Mouse (Mus musculus): ENCODE measurements around the gene Kif1a.
"Not testable (repeated sequence)": the region's sequence is repeated elsewhere in the genome, so short reads cannot be mapped to it uniquely, and the experiment has no call there.

Kif1a gene

DNA sequence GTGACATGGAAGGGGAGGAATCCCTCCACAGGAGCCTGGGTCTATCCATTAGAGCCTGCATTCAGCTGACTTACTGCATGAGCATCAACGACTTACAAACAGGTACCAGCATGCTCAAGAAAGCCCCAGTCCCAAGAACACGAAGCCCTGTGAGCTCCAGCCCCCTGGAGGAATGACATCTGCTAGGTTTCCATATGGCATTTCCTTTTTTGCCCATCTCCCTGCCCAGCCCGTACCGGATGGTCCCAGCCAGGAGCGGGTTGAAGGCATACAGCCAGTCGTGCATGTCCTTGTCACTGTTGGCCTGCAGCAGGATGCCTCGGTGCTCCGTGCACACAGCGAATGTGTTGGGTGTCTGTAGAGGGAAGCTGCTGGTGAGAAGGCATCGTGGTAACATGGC lies 83.0 kb downstream of the Kif1a start:
- no peak for DNase-seq (ENCODE audit: low spot score)

DNA sequence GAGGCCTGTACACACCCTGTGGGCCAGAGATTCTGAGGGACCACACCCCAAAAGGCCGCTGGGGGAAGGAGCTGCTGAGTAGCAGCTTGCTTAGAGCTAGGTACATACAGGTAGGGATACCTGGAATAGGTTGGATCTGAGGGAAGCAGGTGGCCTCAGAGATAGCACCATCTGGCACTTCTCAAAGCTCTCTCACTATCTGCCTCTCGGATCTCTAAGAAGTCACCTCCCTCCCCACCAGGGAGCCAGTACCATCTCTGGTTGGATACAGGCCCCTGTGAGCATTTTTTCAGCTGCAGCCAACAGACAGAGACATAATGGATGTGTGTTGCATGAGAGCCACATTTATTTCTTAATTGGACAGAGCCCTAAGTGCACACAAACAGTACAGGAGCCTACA lies 86.6 kb downstream of the Kif1a start:
- DNase-seq (ENCODE audit: low spot score): no peak

DNA sequence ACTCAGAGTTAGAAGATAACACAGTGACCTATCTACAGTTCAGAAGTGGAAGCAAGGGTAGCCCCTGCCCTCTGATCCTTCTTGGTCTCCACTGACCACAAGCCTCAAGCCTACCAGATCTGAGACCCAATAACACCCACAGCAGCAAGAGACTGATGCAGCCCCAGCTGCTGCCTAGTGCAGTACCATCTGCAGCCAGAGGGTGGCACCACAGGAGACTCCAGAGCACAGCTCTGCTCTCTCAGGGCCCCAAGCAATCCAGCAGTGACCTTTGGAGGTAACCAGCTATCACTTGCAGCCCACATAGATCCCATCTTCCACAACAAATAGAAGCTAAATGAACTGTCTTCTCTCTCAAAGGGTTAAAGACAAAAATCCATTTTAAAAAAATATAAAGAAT lies 87.3 kb downstream of the Kif1a start:
- DNase-seq (ENCODE audit: low spot score): peak; percentile 78

DNA sequence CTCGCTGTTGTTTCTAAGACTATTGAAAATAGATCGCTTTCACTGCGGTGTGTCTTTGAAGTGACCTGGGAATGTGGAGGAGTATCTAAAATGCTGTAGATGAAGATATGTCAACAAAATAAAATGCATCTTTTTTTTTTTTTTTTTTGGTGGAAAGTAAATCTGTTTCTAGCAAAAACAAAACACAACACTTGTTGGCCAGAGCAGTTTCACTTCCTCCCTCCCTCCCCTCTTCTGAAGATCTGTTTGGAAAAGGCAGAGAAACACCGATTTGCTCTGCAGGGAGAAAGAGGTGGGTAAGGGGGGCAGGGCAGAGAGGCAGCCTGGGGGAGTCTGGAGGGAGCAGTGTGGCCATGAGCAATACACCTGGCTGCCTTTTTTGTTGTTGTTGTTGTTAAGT lies 88.4 kb downstream of the Kif1a start:
- DNase-seq (ENCODE audit: low spot score): no peak

DNA sequence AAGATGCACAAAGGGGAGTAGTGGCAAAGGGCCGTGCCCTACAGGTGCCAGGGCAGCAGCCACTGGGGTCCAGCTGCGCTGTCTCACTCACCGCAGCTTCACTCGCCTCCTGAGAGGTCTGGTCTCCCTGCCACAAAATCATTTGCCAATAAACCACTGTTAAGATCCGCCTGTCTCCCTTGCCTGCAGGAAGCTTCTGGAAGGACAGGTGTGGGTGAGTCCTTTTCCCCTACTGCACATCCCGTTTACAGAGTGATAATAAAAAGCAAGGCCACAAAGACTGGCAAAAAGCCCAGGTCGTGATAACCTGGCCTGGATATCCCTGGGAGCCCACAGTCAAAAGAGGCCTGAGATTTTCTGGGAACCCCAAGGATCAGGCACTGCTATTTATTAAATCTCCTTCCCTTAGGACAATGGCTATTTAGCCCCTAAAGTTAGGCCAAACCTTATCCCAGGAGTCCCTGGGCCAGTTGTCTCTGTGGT lies 89.6 kb downstream of the Kif1a start:
- no peak for DNase-seq (ENCODE audit: low spot score)

DNA sequence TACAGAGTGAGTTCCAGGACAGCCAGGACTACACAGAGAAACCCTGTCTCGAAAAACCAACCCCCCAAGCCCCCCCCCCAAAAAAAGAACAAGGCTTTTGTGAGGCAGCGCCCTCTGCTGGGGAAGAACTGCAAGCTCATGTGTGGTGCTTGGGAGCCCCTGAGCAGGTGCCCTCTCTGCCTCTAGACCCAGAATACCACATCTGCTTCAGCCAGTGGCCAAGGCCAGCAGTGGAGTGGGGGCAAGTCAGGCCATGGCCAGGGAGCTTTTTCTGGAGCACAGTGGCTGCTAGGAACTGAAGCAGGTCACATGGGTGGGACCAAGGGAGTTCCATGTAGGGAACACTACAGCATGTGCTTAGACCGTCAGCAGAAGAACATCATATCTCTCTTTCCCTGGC lies 91.0 kb downstream of the Kif1a start:
- no peak for DNase-seq (ENCODE audit: low spot score)

DNA sequence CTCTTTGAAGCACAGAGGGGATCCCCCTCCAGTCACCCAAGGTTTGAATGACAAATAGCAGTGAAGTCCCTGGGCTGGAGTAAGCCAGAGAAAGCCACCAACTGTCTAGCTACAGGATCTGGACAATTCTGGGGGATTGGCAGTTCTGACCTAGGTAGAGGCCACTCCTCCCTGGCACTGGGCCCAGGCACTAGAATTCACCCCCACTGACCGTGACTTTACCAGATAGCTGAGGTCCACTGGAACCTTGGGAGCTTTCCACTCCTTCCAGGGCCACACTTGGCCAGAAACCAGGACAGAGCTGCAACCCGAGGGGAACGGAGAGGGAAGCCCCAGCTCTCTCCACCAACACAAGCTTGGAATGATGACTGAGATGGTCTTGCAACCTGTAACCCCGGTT lies 92.6 kb downstream of the Kif1a start:
- no peak for DNase-seq (ENCODE audit: low spot score)

DNA sequence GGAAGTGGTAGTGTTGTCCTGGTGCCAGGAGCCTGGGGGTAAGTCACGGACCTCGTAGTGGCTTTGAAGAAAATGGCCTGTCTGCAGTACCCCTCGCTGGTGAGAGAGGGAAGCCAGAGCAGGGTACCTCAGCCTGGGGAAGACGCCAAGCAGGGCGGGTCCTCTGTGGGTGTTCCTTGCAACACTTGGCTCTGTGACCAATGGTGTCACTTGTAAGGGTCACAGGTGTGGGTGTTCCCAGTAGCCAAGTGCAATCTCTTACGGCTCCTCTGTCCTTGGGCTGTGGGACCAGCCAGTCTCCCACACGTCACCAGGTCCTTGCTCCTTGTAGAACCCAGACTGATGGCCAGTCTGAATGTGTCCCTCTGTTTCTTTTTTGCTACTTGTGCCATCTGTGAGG lies 95.7 kb downstream of the Kif1a start, which contains the start of gene Aqp12:
Gene Aqp12 (plus strand): TSS at position 274 of the 400 bp plus-strand sequence.
- DNase-seq (ENCODE audit: low spot score): no peak

DNA sequence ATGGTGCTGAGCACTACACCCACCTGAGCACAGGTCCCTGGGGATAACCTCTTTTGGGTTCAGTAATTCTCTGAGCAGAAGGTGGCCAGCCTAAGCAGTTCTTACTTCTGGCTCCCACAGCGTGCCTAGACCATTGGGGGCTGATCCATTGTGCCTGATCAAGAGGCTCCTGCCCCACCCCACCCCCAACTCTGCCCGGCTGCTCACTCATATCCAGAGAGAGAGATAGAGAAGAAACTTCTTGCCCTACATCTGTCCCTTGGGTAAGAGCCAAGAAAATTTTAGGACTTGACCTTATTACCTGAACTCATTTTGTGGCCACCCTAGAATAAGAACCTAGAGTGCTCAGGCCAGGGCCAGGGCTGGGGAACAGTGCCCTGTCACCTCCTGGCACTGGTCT lies 108.9 kb downstream of the Kif1a start:
- DNase-seq (ENCODE audit: low spot score): no peak

DNA sequence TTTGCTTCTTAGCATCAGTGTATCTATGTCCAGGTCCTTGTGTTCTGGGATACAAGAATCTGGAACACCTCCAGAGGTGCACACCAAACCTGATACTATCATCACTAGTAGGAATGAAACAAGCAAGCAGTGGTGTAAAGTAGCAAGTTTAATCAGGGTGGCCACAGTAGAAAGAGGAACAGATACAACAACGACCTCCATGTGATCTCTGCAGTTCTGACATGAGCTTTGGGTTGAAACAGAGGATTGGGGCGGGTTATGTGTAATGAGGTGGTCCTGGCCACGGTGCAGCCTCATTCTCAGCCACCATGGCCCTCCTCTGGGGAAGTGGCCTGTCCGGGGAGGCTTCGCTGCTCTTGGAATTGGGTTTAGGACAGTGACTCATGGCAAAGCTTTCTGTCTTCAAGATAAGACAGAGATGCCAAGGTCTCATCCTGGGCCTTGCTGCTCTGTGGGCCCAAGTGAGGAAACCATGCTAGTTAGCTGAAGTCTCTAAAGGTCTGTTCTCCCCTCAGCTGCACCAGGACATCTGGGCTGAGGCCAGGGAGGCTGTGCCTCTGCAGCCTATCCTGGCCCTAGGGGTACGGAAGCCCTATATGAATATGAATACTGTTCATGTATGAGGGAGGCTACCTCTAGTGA lies 109.4 kb downstream of the Kif1a start:
- no peak for DNase-seq (ENCODE audit: low spot score)

DNA sequence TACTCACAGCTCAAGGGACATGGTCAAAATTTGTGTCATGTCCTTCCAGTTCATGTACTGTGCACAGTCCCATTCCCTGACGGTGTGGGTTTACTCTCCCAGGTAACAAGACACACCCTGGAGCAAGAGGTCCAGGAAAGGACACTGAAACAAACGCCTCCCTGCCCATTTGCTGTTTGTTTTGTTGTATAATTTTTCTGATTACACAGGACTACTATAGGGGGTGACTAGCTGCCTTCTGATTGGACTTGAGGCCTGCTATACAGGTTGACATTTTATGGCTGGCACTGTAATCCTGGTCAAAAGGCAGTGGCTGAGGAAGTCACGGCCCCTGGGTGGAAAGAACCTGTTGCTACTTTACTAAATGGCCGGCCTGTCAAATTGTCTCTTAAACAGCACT lies 111.9 kb downstream of the Kif1a start:
- no peak for DNase-seq (ENCODE audit: low spot score)

DNA sequence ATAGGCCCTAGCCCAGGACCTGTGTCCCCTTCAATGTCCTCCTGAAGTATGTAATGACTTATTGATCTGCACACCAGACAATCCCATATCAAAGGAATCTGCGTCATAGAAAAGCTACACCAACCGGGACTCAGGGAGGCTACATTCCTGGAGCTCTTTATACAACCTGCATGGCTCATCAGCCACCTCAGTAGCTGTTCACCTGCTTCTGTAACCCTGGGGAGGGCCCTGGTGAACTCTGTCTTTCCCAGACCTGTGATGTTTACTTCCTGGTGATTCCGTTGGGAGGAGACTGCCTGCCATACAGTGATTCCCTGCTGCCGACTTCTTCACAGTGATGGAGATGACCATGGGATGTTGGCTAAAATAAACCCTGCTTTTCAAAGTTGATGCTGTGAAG lies 112.9 kb downstream of the Kif1a start:
- DNase-seq (ENCODE audit: low spot score): no peak

DNA sequence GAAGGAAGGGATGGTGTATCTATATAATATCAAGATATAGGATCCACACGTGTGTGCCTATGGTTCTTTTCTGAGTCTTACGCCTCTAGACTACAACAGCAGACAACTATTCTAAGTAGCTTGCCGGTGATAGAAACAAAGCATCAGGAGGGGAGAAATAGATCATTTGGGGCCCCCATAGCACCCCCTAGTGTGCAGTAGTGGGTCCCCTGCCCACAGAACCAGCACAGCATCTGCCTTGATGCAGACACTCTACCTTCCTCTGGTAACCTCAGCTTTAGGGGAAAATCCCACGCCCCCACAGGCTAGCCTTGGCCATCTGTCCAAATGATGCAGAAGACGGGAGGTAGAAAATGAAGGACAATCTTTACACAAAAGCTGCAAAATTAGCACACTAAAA lies 116.8 kb downstream of the Kif1a start:
- DNase-seq (ENCODE audit: low spot score): no peak

DNA sequence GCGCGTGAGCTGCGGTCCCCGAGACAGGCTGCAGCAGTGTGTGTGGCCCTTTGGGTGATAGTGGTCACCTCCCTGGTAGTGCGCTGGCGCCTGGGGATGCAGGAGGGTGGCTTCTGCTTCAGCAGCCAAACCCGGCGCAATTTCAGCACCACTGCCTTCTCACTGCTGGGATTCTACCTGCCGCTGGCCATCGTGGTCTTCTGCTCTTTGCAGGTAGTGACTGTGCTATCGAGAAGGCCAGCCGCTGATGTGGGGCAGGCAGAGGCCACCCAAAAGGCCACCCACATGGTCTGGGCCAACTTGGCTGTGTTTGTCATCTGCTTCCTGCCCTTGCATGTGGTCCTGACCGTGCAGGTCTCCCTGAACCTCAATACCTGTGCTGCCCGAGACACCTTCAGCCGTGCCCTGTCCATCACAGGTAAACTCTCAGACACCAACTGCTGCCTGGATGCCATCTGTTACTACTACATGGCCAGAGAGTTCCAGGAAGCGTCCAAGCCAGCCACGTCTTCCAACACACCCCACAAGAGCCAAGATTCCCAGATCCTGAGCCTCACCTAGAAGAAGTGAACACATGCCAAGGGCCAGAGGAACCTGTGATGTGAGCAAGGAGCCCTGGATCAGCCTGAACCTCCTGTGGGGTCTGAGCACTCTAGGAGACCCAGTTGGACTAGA lies 118.7 kb downstream of the Kif1a start:
- DNase-seq (ENCODE audit: low spot score): no peak

DNA sequence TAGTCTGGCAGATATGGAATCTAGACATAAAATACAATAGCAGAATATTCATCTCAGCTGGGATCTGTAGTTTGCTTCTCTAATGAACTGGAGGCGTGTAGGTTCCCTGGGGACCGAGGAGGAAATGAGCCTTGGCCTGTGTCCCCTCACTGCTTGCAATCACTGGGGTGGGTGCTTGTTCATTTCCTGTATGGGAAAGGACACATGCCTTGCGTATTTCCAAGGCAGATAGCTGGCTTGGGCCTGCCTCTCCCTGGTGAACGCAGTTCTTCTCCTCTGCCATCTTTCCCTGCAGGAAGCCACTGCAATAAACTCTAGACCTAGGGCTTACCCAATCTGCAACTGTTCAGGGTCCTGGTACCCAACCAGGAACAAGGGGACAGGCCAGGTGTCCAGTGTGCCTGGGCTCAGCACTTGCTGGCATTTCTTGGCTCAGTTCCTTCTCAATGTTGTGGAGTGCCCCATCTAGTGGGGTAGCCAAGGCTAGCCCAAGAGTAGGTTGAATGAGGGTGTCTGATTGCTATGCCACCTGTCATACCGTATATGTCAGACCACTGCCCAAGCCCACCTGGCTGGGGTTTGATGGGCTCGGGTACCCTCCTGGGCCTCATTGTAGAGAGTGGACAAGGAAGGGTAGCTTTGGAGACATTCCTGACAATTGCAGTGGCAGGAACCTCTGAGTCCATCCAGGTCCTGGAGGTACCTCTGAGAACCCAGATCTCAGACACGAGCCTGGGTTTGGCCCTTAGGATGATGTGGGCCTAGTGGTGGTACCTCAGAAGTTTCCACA lies 120.5 kb downstream of the Kif1a start:
- DNase-seq (ENCODE audit: low spot score): no peak

DNA sequence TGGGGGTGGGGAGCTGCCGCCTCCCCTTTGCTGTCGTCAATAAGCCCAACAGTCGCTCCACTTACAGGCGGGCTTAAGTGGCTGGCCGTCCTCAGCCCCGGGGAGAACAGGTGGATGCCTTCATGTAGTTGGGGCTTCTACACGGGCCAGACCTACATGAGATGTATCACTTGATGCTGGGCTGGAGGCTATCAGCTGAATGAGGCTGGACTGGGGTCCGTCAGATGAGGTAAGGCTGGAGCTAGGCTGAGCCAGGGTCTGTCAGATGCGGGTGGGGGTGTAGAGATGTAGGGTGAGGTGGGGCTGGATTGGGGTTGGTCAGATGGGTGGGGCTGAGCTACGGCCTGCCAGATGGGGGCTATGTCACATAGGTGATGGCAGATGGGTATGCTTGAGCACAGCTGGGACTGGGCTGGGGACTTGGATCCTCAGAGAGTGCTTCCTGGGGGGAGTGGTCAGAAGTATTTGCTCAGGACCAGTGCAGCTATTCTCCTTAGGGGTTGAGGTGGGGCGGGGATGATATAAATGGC lies 122.6 kb downstream of the Kif1a start:
- DNase-seq (ENCODE audit: low spot score): no peak

DNA sequence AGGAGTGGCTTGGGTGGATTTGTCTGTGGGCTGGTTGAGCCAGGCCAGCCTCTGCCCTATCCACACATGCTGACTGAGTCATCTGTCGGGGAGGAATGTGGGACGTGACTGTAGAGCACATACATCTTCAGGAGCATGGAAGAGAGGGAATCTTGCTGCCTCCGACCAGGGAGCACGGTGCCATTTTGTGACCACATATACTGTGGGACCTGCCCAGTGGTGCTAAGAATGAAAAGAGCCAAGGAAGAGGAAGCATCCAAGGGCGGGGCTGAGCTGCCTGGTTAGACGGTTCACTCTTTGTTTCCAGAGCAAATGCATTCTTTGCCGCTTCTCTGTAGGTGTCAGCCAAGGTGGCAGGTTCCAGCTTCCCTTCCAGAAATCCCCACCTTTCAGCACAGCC lies 123.1 kb downstream of the Kif1a start:
- no peak for DNase-seq (ENCODE audit: low spot score)

DNA sequence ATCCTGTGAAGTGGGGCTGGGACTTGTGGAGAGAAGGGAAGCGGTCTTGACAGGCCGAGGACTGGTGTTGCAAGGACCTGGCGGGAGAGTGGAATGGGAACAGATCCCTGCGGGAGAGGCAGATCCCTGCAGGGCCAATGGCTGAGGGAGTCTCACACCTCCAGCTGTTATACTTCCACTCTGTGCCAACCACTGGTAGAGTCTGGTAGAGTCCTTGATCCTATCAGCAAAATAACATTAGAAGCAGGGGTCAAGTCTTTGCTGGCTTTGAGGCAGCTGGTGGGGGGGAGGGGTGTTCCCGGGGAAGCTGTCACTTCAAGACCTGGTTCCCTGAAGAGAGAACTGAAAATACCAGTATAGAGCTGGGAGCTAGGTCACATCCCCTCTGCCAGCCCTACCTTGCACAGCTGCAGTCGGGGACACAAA lies 125.6 kb downstream of the Kif1a start:
- DNase-seq (ENCODE audit: low spot score): no peak

DNA sequence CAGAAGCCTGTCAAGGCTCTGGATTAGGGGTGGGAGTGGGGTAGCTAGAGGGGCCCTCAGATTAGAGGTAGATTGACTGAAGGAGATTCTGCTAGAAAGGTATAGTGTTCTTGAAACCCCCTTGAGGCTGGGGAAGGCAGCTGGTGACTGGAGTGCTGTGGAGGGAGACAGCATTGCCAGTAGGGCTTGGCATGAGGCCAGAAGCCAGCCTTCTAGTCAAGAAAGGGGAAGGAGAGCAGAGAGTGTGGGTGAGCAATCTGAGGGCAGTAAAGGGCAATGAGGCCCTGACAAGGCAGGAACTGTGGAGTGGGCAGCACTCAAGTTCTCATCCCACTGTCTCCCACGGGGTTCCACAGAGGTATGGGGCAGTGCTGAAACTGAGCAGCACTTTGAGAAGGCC lies 128.9 kb downstream of the Kif1a start:
- DNase-seq (ENCODE audit: low spot score): peak; percentile 31

DNA sequence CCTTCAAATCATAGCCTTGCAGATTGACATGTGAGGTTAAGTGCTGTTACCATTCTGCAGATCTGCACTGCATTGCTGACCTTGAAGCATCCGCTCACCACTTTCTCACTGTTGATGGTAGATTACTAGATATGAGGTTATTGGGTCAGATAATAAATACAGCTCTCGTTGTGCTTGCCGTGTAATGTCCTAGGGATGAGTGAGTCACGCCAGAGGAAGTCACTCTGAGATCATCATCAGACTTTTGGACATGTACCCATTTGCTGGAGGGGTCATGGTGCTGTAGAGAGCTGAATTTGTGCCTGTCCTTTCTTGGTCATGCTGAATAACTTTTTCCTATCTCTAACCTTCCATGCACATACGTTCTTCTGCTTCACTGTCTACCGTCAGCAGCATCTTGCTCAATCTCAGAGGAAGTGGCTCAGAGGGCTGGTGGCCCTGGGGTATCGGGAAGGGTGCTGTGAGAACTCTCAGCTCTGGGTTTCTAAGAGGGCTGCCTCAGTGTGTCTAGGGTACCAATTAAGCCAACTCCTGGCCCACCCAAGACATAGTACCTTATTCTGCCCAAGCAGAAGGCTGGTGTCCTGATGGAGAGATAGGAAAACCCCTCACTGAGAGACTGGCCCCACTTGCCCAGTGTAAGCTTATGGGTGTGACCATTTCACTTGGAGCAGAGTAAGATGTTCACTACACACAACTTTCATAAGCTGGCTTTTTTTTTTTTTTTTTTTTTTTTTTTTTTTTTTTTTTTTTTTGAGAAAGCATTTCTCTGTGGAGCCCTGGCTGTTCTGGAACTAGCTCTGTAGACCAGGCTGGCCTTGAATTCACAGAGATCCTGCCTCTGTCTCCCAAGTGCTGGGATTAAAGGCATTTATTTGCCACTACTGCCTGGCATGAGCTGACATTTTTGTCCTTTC lies 129.6 kb downstream of the Kif1a start:
- no peak for DNase-seq (ENCODE audit: low spot score)

DNA sequence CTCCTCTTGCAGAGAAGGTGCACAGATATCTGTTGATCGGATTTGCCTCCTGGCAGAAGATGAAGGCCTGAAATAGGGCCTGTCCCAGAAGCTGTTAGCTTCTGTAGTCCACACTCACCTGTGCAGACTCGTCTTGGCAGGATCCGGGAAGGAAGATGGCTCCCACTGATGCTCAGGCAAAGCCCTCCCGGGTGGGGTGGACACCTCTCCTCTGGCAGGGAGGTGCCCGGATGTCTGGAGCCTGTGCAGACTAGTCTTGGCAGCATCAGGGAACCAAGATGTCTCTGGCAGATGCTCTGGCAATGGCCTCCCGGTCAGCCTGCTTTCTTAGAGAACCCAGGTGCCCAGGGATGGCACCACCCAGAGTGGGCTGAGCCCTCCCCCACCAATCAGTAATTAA lies 131.0 kb downstream of the Kif1a start:
- DNase-seq (ENCODE audit: low spot score): not testable (repeated sequence)
